Mouse (Mus musculus): Measurements from ENCODE around the gene Stag1.

GRCm38 (mm10) chr9:100987850-100988249 is 390.3 kb downstream of the Stag1 start:
- TF ChIP-seq GATA1 (IDR thresholded peaks at IDR 0.05; ENCODE audit: low read length) (no peak), TAL1 (IDR thresholded peaks at IDR 0.05; ENCODE audit: low read length) (no peak)
